Mouse (Mus musculus) CD4-positive, CD25-positive, alpha-beta regulatory T cell, adult 4 months (primary cell): ENCODE results near the gene Ptprn2. TPM values are rescaled to one million over a fixed set of nuclear protein-coding genes. Genes with fewer than 3 reads are reported as not detected.

ENCODE experiments used
- ATAC-seq: one replicate; pipeline ENCODE4 v1.8.0; 2017
- polyA plus RNA-seq, 2 experiments: library from polyadenylated mRNA; unstranded; fragments of 100-300 nt; shearing (Covaris generic); gene quantifications; one replicate each; pipeline ENCODE4 v1.2.1; 2017

Gene Ptprn2
- polyA plus RNA-seq, 2 experiments from 2014 or later, result not detected

- ATAC-seq, result no peak
Measured at GRCm38 (mm10) chr12:117016753-117017595, 531.5 kb downstream of the Ptprn2 start.

- ATAC-seq, result no peak
Measured at GRCm38 (mm10) chr12:117017912-117018311, 532.4 kb downstream of the Ptprn2 start.

- no peak for ATAC-seq
Measured at GRCm38 (mm10) chr12:117023235-117023634, 537.7 kb downstream of the Ptprn2 start.

GRCm38 (mm10) chr12:117024916-117025315 is 539.4 kb downstream of the Ptprn2 start:
- ATAC-seq, result no peak

GRCm38 (mm10) chr12:117025676-117026075 is 540.2 kb downstream of the Ptprn2 start:
- no peak for ATAC-seq

- no peak for ATAC-seq
Measured at GRCm38 (mm10) chr12:117027351-117027750, 541.8 kb downstream of the Ptprn2 start.

GRCm38 (mm10) chr12:117028333-117028961 is 542.9 kb downstream of the Ptprn2 start:
- ATAC-seq, result no peak

- ATAC-seq, result no peak
Measured at GRCm38 (mm10) chr12:117033172-117033571, 547.7 kb downstream of the Ptprn2 start.

- no peak for ATAC-seq
Measured at GRCm38 (mm10) chr12:117034506-117034905, 549.0 kb downstream of the Ptprn2 start.

GRCm38 (mm10) chr12:117035243-117035642 is 549.7 kb downstream of the Ptprn2 start:
- ATAC-seq, result no peak

- no peak for ATAC-seq
Measured at GRCm38 (mm10) chr12:117039411-117039810, 553.9 kb downstream of the Ptprn2 start.

GRCm38 (mm10) chr12:117041409-117041808 is 555.9 kb downstream of the Ptprn2 start:
- ATAC-seq, result no peak

- ATAC-seq, result no peak
Measured at GRCm38 (mm10) chr12:117042706-117043105, 557.2 kb downstream of the Ptprn2 start.

GRCm38 (mm10) chr12:117047384-117048251 is 562.1 kb downstream of the Ptprn2 start:
- ATAC-seq, result no peak

- no peak for ATAC-seq
Measured at GRCm38 (mm10) chr12:117049829-117050228, 564.3 kb downstream of the Ptprn2 start.

- ATAC-seq, result no peak
Measured at GRCm38 (mm10) chr12:117053223-117053850, 567.8 kb downstream of the Ptprn2 start.

GRCm38 (mm10) chr12:117053851-117054769 is 568.6 kb downstream of the Ptprn2 start:
- ATAC-seq, result no peak

GRCm38 (mm10) chr12:117054925-117055570 is 569.5 kb downstream of the Ptprn2 start:
- no peak for ATAC-seq

GRCm38 (mm10) chr12:117058184-117058958 is 572.9 kb downstream of the Ptprn2 start:
- ATAC-seq, result no peak

GRCm38 (mm10) chr12:117058975-117059374 is 573.5 kb downstream of the Ptprn2 start:
- no peak for ATAC-seq
